Mouse (Mus musculus) bone marrow macrophage, adult 2 months (primary cell): ENCODE data around the gene Epha7. TPM values are rescaled to one million over a fixed set of nuclear protein-coding genes. Genes with fewer than 3 reads are reported as not detected.

Source experiments
- H3K27ac ChIP-seq: 2 replicates; pipeline ENCODE4 v1.5.1; 2012; ENCODE audit warnings: low read depth, low read length; ENCODE audit not compliant: insufficient read depth
- H3K4me1 ChIP-seq: 2 replicates; pipeline ENCODE4 v1.6.1; 2012; ENCODE audit warnings: low read length; ENCODE audit not compliant: control insufficient read depth, insufficient read depth
- H3K4me3 ChIP-seq: 2 replicates; pipeline ENCODE4 v1.5.1; 2012; ENCODE audit warnings: mild to moderate bottlenecking, low read length, moderate library complexity; ENCODE audit not compliant: insufficient read depth
- CTCF ChIP-seq: IDR thresholded peaks from 2 replicates; pipeline ENCODE4 v1.5.1; 2012; ENCODE audit warnings: low read depth, mild to moderate bottlenecking, low read length, moderate library complexity
- POLR2A ChIP-seq: IDR thresholded peaks from 2 replicates; pipeline ENCODE4 v1.6.1; 2012; ENCODE audit warnings: mild to moderate bottlenecking, low read depth, low read length, borderline replicate concordance
- polyA plus RNA-seq: library from polyadenylated mRNA; stranded (reverse); fragments of >200 nt; gene quantifications from 2 replicates; pipeline ENCODE4 v1.2.4, GENCODE M21; 2012; ENCODE audit not compliant: missing spikeins, insufficient read depth, insufficient read length

Epha7 gene
- 0.13 and 0.48 TPM in 2 replicates for polyA plus RNA-seq

- no peaks in the 10 kb centered on the region for H3K4me1 ChIP-seq
- H3K4me3 ChIP-seq = peak within 1 kb of the TSS; percentile 61
- TF ChIP-seq POLR2A = no peak
- TF ChIP-seq CTCF = no peak
- no peak within 1 kb of the TSS for H3K27ac ChIP-seq
These were observed at the start of gene Epha7 for GRCm38 (mm10) chr4:28812691-28813289. Gene Epha7, plus strand, starts transcription at chr4:28813131.

GRCm38 (mm10) chr4:28783961-28784360 is 29.0 kb upstream of the Epha7 start:
- TF ChIP-seq POLR2A = no peak
- no peak for TF ChIP-seq CTCF
- H3K4me3 ChIP-seq = no peak overlapping the region
- no peak overlapping the region for H3K27ac ChIP-seq
- H3K4me1 ChIP-seq = no peaks in the 10 kb centered on the region

DNA sequence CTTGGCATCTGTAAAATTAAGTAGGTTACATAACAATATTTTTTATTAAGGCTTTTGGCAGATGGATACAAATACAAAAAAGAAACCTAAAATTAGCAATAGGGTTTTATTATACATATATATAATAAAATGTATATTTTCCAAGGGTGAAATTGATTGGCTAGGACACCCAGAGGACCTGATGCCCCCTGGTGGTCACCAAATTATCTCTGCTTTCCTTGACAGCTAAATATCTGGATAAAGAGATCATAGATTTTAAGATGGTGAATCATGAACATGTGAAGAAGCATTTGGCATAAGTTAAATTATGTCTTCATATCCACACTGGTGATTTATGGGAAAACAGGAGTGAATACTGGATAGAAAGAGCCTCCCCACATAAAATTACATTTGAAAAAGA is 4.1 kb upstream of the Epha7 start:
- TF ChIP-seq POLR2A (no peak), CTCF (no peak)
- no peaks in the 10 kb centered on the region for H3K4me1 ChIP-seq
- H3K27ac ChIP-seq = no peak overlapping the region
- no peak overlapping the region for H3K4me3 ChIP-seq

GRCm38 (mm10) chr4:28809703-28810102 is 3.2 kb upstream of the Epha7 start:
- H3K27ac ChIP-seq = no peak overlapping the region
- TF ChIP-seq POLR2A (no peak), CTCF (no peak)
- H3K4me3 ChIP-seq = no peak overlapping the region
- H3K4me1 ChIP-seq = no peaks in the 10 kb centered on the region

- peak overlapping the region; percentile 61 for H3K4me3 ChIP-seq
- TF ChIP-seq POLR2A (no peak), CTCF (no peak)
- H3K4me1 ChIP-seq = no peaks in the 10 kb centered on the region
- H3K27ac ChIP-seq = no peak overlapping the region
These were observed 882 bp downstream of the Epha7 start for GRCm38 (mm10) chr4:28813551-28814475.

DNA sequence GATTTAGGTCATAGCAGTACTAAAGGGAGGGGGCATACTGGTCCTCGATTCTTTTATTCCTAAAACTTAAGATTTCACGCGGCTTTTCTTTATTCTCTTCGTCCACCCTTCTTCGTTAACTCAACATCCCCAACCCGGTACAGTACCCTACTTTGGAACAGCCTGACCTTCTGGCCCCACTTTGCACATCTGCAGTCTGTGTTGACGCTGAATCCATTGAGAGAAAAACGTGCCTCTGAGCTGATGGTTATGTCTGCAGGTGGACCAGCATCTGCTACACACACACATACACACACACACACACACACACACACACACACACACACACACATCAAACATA is 1.5 kb downstream of the Epha7 start:
- no peak overlapping the region for H3K4me3 ChIP-seq

DNA sequence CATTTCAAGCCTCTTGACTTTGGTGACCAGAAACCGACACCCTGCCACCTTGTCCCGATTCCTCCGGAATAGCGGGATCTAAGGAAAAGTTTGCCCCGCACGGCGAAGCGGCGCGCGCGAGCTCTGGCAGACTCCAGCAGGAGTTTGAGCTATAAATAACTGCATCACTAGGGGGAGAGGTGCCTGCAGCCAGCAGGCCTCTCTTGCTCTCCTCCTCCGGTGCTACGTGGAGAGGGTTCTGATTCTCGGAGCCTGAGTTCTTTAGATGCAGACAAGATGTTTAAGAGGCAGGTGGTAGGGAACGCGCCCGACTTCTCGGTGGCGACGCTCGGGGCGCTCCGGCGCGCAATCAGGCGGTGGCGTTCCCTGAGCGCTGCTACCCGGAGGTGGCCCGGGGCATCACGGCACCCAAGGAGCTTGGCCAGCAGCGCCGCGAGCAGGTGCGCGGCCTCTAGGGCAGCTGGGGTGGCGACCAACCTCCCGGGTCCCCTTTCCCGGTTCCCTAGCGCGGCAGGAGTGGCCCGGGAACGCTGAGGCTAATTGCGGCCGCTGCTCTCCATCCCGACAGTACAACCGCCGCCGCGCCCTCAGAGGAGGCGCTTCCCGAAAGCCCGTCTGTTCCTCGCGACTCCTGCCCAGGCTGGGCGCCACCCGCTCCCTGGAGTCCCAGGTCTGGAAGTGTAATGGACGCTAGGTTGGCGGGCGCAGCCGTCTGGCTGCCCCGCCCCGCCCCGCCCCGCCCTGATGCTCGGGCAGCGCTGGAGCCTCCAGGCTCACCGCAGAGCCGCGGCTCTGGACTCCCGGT is 2.1 kb downstream of the Epha7 start:
- H3K27ac ChIP-seq = no peak overlapping the region
- H3K4me1 ChIP-seq = no peaks in the 10 kb centered on the region
- peak overlapping the region; percentile 23; the same call in 1 of the 2 replicates for H3K4me3 ChIP-seq
- no peak for TF ChIP-seq CTCF
- TF ChIP-seq POLR2A = no peak

More for the DNA sequence above, 1.5 kb downstream of the Epha7 start:
- Histone ChIP-seq H3K4me1 (no peaks in the 10 kb centered on the region), H3K27ac (no peak overlapping the region)
- no peak for TF ChIP-seq CTCF

- peak overlapping the region; percentile 23; the same call in 1 of the 2 replicates for H3K4me3 ChIP-seq
- TF ChIP-seq CTCF = no peak
- no peak for TF ChIP-seq POLR2A
- no peak overlapping the region for H3K27ac ChIP-seq
- H3K4me1 ChIP-seq = no peaks in the 10 kb centered on the region
These were observed 2.6 kb downstream of the Epha7 start for GRCm38 (mm10) chr4:28815621-28815920.

GRCm38 (mm10) chr4:28823616-28824015 is 10.7 kb downstream of the Epha7 start:
- TF ChIP-seq POLR2A = no peak
- Histone ChIP-seq H3K27ac (no peak overlapping the region), H3K4me3 (no peak overlapping the region), H3K4me1 (no peaks in the 10 kb centered on the region)

DNA sequence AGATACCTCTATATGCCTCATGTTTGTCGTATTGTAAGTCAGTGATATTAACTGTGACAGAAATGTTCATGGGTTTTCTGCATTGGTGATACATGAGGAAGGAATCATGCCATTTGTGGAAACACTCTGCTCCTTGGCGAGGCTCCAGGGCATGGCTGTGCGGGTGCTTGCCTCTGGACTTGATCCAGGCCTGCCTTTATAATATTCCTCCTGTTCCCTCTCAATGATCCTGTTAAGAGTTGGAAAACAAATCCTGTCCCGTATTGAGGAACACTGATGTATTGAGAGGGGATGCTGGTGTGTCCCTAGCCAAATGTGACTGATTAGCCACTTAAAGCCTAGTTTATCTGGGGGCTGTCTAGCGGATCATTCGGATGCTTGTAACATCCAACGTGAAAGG is 11.7 kb downstream of the Epha7 start:
- no peak overlapping the region for H3K27ac ChIP-seq
- H3K4me3 ChIP-seq = no peak overlapping the region
- H3K4me1 ChIP-seq = no peaks in the 10 kb centered on the region
- TF ChIP-seq CTCF (no peak), POLR2A (no peak)
